Mouse (Mus musculus) embryo, embryonic 11 days (tissue): Measurements from ENCODE around the gene Tigd3.
A peak's percentile ranks its signal among the peaks of the same experiment; 100 is the strongest.
"Not testable (repeated sequence)": the region's sequence is repeated elsewhere in the genome, so short reads cannot be mapped to it uniquely, and the experiment has no call there.

Experiments
- DNase-seq: peaks from one replicate; pipeline ENCODE4 v3.0.0-alpha.2; 2015

Tigd3 gene

GRCm38 (mm10) chr19:5921715-5922114 lies 27.8 kb upstream of the Tigd3 start:
- DNase-seq: peak; percentile 40

GRCm38 (mm10) chr19:5913007-5913719 lies 19.2 kb upstream of the Tigd3 start, which contains the start of gene Dpf2:
Gene Dpf2 (minus strand): TSS chr19:5913010.
- DNase-seq: no peak

- peak; percentile 100 for DNase-seq
Measured at GRCm38 (mm10) chr19:5912103-5913006, 18.4 kb upstream of the Tigd3 start.

- no peak for DNase-seq
Measured at GRCm38 (mm10) chr19:5911430-5912102, 17.6 kb upstream of the Tigd3 start.

- no peak for DNase-seq
Measured at GRCm38 (mm10) chr19:5910221-5910620, 16.3 kb upstream of the Tigd3 start.

GRCm38 (mm10) chr19:5907275-5907674 lies 13.3 kb upstream of the Tigd3 start:
- no peak for DNase-seq

GRCm38 (mm10) chr19:5893282-5894001 lies 507 bp downstream of the Tigd3 start:
- DNase-seq: no peak

- DNase-seq: no peak
Measured at GRCm38 (mm10) chr19:5892735-5893134, 1.2 kb downstream of the Tigd3 start.

- no peak for DNase-seq
Measured at GRCm38 (mm10) chr19:5892262-5892661, 1.7 kb downstream of the Tigd3 start.

GRCm38 (mm10) chr19:5891521-5892258 lies 2.3 kb downstream of the Tigd3 start:
- DNase-seq: no peak

GRCm38 (mm10) chr19:5889211-5889610 lies 4.7 kb downstream of the Tigd3 start:
- DNase-seq: no peak

GRCm38 (mm10) chr19:5887234-5887815 lies 6.6 kb downstream of the Tigd3 start:
- no peak for DNase-seq

- peak; percentile 30 for DNase-seq
Measured at GRCm38 (mm10) chr19:5885838-5886237, 8.1 kb downstream of the Tigd3 start.

GRCm38 (mm10) chr19:5883935-5884334 lies 10.0 kb downstream of the Tigd3 start:
- no peak for DNase-seq

GRCm38 (mm10) chr19:5882079-5882478 lies 11.9 kb downstream of the Tigd3 start:
- DNase-seq: not testable (repeated sequence)

GRCm38 (mm10) chr19:5881155-5881554 lies 12.8 kb downstream of the Tigd3 start:
- DNase-seq: no peak

- no peak for DNase-seq
Measured at GRCm38 (mm10) chr19:5879735-5880134, 14.2 kb downstream of the Tigd3 start.

GRCm38 (mm10) chr19:5878916-5879315 lies 15.0 kb downstream of the Tigd3 start:
- no peak for DNase-seq

- DNase-seq: no peak
Measured at GRCm38 (mm10) chr19:5878362-5878722, 15.6 kb downstream of the Tigd3 start.

- peak; percentile 79 for DNase-seq
Measured at GRCm38 (mm10) chr19:5877618-5878361, 16.2 kb downstream of the Tigd3 start, which contains the start of gene Slc25a45. Gene Slc25a45 (plus strand): TSS chr19:5877808.
